ENCODE assay signal across 27 mouse cellular contexts in the genomic region with DNA sequence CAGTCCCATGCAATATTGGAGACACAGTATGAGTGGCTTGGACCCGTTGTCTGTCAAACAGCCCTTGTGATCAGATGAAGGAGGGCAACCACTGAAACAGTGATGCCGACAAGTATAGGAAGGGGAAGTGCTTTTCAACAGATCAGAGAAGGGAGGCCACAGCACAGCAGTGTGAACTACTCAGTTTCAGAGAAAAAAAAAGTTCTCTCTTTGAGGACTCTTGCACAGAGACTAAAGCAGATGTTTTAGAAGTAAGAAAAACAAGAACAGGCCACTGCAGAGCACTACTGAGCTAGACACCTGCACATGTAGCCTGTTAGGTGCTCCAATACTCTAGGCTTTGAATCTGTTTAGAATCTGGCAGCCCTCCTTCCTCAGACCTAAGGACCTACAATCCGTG.
DNase-seq lines count a peak whose midpoint lies in the region; TF ChIP-seq lines count a peak whose summit lies in the region.
"Had no signal": no experiment of that assay in that cellular context is flagged by ENCODE, and none has a peak within 500 bp of the region (broad histone marks: within the 10 kb centered on the region; RNA-seq: fewer than 3 reads in every experiment).

No protein-coding gene starts in this region.

- H3K4me2 ChIP-seq in CH12.LX (ENCODE audit: insufficient read depth, low read depth, poor library complexity, severe bottlenecking): no peak overlapping the region
- H3K4me2 ChIP-seq: embryonic facial prominence, embryonic 12.5 days; embryonic facial prominence, embryonic 15.5 days; heart, embryonic 12.5 days; heart, embryonic 15.5 days; hindbrain, embryonic 14.5 days had no signal

- no peak overlapping the region for H3K27ac ChIP-seq in CH12.LX (ENCODE audit: insufficient read depth, low read depth)
- H3K27ac ChIP-seq: embryonic facial prominence, embryonic 12.5 days; embryonic facial prominence, embryonic 15.5 days; gastrocnemius, adult 2 months; heart, embryonic 15.5 days; hindbrain, embryonic 14.5 days; hindbrain, postnatal 0 days had no signal

- H3K4me3 ChIP-seq in CH12.LX (replicated peaks in 1 of 3; ENCODE audit: low read depth in 2 of 3, low read length in 2 of 3, poor library complexity in 1 of 3): no peak overlapping the region
- H3K4me3 ChIP-seq: embryonic facial prominence, embryonic 12.5 days; embryonic facial prominence, embryonic 15.5 days; gastrocnemius, adult 2 months; heart, embryonic 12.5 days; heart, embryonic 15.5 days had no signal

- TF ChIP-seq RAD21 in CH12.LX (IDR thresholded peaks at IDR 0.05; ENCODE audit: low read depth, low read length): no peak; the same call in 1 of the 2 replicates

- no peaks in the 10 kb centered on the region for H3K27me3 ChIP-seq in CH12.LX (replicated peaks)
- H3K27me3 ChIP-seq: embryonic facial prominence, embryonic 12.5 days; embryonic facial prominence, embryonic 15.5 days; heart, embryonic 12.5 days; heart, embryonic 15.5 days; Patski had no signal

- H3K79me2 ChIP-seq in CH12.LX (replicated peaks; ENCODE audit: control insufficient read depth, extremely low read depth, insufficient read depth, poor library complexity, severe bottlenecking): no peaks in the 10 kb centered on the region

- peak; percentile 49 for DNase-seq in CH12.LX (ENCODE audit: extremely low read depth)
- DNase-seq in naive thymus-derived CD4-positive, alpha-beta T cell, adult 2 months (ENCODE audit: low read depth): peak; percentile 3
- DNase-seq in thymus, postnatal 14 days: peak; percentile 18
- DNase-seq in thymus, postnatal 4 days: peak; percentile 15
- DNase-seq in left cerebral cortex, postnatal 4 days: no peak
- DNase-seq in urinary bladder, postnatal 14 days (ENCODE audit: low spot score): no peak
- DNase-seq in T-cell, adult 2 months (ENCODE audit: low spot score): no peak
- DNase-seq: adrenal gland, adult 2 months; adrenal gland, postnatal 14 days; cerebellum, adult 11 months; cerebellum, adult 2 months; cerebellum, adult 9-11 months; cerebellum, postnatal 25 days; forebrain, postnatal 0 days; gastrocnemius, adult 2 months; gastrocnemius, postnatal 14 days; heart, adult 11 months; heart, postnatal 14 days; heart, postnatal 4 days had no signal

- in situ Hi-C loops in CH12.LX (cut with MboI; ENCODE audit: low pct_ligation_motif_present, low pct_unique_long_range_greater_than_20kb, low sequenced_read_pairs): no loop called here

- dilution Hi-C loops in CH12.LX (cut with MboI; ENCODE audit: extremely low pct_ligation_motif_present, extremely low pct_unique_long_range_greater_than_20kb, low sequenced_read_pairs): no loop called here

- TF ChIP-seq EP300 in CH12.LX (IDR thresholded peaks at IDR 0.05; ENCODE audit: low read length): peak; percentile 36; the same call in 1 of the 2 replicates

- no peak for TF ChIP-seq CTCF in CH12.LX (conservative IDR thresholded peaks at IDR 0.05 in 1 of 2, IDR thresholded peaks at IDR 0.05 in 1 of 2; ENCODE audit: low read depth in 2 of 2, low read length in 2 of 2)

- no peaks in the 10 kb centered on the region for H3K9me3 ChIP-seq in CH12.LX (replicated peaks; ENCODE audit: low read length)
- H3K9me3 ChIP-seq: embryonic facial prominence, embryonic 12.5 days; embryonic facial prominence, embryonic 15.5 days; G1E; heart, embryonic 12.5 days; heart, embryonic 15.5 days had no signal

- no peaks in the 10 kb centered on the region for H3K36me3 ChIP-seq in CH12.LX (replicated peaks in 1 of 2; ENCODE audit: control insufficient read depth in 1 of 2, insufficient read depth in 1 of 2, low read length in 1 of 2)
- H3K36me3 ChIP-seq: embryonic facial prominence, embryonic 12.5 days; embryonic facial prominence, embryonic 15.5 days; G1E; heart, embryonic 12.5 days; heart, embryonic 15.5 days had no signal

- H3K9ac ChIP-seq in CH12.LX (ENCODE audit: insufficient read depth, low read depth): no peak overlapping the region
- H3K9ac ChIP-seq: embryonic facial prominence, embryonic 12.5 days; embryonic facial prominence, embryonic 15.5 days; forebrain, postnatal 0 days; heart, embryonic 12.5 days; heart, embryonic 15.5 days; hindbrain, embryonic 14.5 days had no signal

- peaks cover 16 to 50% of the 10 kb centered on the region in 2 experiments for H3K4me1 ChIP-seq in CH12.LX (ENCODE audit: control insufficient read depth in 1 of 2, insufficient read depth in 2 of 2)
- H3K4me1 ChIP-seq: embryonic facial prominence, embryonic 12.5 days; embryonic facial prominence, embryonic 15.5 days; heart, embryonic 12.5 days; heart, embryonic 15.5 days had no signal

- no peak for TF ChIP-seq POLR2A in CH12.LX (IDR thresholded peaks at IDR 0.05; ENCODE audit: low read depth, low read length)

- intact Hi-C loops in left cerebral cortex, postnatal 4 days (cut with DNase I): no loop called here

TF ChIP-seq in CH12.LX, 34 proteins besides CTCF, POLR2A, EP300 and RAD21:
- TF ChIP-seq BHLHE40 (IDR thresholded peaks at IDR 0.05; ENCODE audit: low read depth, low read length): no peak
- peak; percentile 86 for TF ChIP-seq ZNF384 (IDR thresholded peaks at IDR 0.05; ENCODE audit: low read depth, low read length)
- TF ChIP-seq NELFE (IDR thresholded peaks at IDR 0.05; ENCODE audit: low read depth, low read length): no peak
- TF ChIP-seq USF1 (IDR thresholded peaks at IDR 0.05; ENCODE audit: low read depth, low read length): no peak
- TF ChIP-seq POLR2AphosphoS2 (IDR thresholded peaks at IDR 0.05; ENCODE audit: low read depth, low read length): no peak

Comparison
In these comparisons a context has a peak if more than half of its experiments do, and no peak if none do; other contexts are left out.
1. DNase-seq: peak in CH12.LX (single experiment), naive thymus-derived CD4-positive, alpha-beta T cell, adult 2 months (single experiment), thymus, postnatal 14 days (single experiment) and thymus, postnatal 4 days (single experiment); none in left cerebral cortex, postnatal 4 days (single experiment), urinary bladder, postnatal 14 days (single experiment) and T-cell, adult 2 months (single experiment).